Mouse (Mus musculus) T-helper 2 cell (primary cell): ENCODE measurements around the gene Shisa9.
"Not testable (repeated sequence)": the region's sequence is repeated elsewhere in the genome, so short reads cannot be mapped to it uniquely, and the experiment has no call there.

Experiments
- in situ Hi-C: fragments of 300-600 bp; cut with MboI, MseI; formaldehyde crosslinking; loops from one replicate; pipeline ENCODE4 v1.15.1; 2025; ENCODE audit warnings: high pct_unique_total_duplicates

Shisa9 gene

DNA sequence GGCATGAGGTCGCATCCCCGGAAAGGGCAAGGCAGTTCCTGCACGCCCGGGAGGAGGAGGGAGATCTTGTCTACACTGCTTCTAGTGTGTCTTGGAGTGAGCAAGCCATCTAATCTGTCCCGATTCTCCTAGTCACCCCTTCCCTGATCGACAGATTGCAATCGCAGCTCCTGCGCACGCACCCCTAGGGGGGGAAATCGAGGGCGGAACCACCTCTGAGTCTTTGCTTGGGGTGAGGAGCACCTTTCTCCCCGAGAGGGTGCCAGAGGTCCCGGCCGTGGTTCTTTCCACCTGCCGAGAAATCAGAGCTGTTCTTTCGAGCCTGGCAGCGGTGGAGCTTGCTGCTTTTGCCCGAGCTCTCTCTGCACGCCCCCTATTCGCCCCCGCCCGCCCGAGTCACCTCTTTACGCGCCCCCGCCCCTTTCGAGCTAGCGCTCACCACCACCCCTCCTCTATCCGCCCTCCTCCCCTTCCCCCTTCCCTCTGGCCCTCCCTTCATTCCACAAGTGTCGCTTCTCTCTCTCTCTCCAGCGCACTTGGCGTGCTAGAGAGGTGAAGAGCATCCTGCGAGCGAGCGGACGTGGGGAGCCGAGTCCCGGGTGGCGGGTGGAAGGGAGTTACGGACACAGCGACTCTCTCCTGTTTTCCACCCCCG lies at the start of gene Shisa9:
Gene Shisa9 (plus strand): TSS at position 498 of the 655 bp plus-strand sequence.
- in situ Hi-C loops: no loop called here

GRCm38 (mm10) chr16:11940477-11940876 lies 43.4 kb upstream of the Shisa9 start:
- in situ Hi-C loops: no loop called here

- in situ Hi-C loops: no loop called here
Observed at GRCm38 (mm10) chr16:11960691-11961090, 23.2 kb upstream of the Shisa9 start.

DNA sequence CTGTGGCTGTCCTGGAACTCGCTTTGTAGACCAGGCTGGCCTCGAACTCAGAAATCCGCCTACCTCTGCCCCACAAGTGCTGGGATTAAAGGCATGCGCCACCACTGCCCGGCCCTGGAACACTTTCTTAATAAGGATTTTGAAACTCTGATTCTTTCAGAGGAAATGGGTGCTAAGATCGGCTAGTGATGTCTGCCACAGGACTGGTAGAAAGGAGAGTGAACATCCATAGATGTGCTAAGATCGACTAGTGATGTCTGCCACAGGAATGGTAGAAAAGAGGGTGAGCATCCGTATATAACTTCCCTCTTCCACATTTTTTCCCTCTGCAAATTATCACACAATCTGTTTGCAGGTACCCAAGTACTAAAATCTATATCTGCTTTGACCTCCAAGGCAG lies 17.9 kb upstream of the Shisa9 start:
- in situ Hi-C loops: no loop called here

GRCm38 (mm10) chr16:11966810-11967209 lies 17.1 kb upstream of the Shisa9 start:
- in situ Hi-C loops: not testable (repeated sequence)

DNA sequence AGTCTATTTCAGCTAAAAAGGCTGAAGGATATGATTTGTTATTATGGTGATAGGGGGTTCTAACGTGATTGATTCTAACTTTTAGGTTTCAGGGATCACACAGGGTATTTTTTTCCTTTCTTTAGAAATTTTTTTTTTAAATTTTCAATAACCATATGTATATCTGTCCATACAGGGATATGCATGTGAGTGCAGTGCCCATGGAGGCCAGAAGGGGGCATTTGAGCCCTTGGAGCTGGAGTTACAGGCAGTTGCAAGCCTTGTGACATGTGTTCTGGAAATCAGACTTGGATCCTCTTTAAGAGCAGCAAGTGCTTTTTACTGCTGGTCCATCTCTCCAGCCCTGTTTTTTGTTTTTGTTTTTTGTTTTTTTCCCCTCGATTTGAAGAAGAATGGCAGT lies 16.3 kb upstream of the Shisa9 start:
- in situ Hi-C loops: no loop called here

DNA sequence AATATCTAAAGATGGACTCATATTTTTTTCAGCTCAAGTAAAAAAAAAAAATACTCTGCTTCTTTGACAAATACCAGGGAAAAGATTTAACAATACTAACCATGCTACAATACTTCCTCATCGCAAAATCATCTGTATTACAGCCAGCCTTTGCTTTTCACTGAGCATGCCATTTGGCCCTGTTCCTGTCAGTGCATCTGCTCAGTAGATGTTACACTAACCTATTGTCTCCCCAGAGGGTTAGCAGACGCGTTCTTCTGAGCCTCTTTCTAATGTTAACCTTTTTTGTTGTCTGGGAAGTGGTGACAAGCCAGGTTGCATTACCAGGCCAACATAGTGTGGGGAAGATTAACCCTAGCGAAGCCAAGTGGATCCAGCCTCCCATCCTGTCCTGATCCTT lies 10.2 kb upstream of the Shisa9 start:
- in situ Hi-C loops: no loop called here

DNA sequence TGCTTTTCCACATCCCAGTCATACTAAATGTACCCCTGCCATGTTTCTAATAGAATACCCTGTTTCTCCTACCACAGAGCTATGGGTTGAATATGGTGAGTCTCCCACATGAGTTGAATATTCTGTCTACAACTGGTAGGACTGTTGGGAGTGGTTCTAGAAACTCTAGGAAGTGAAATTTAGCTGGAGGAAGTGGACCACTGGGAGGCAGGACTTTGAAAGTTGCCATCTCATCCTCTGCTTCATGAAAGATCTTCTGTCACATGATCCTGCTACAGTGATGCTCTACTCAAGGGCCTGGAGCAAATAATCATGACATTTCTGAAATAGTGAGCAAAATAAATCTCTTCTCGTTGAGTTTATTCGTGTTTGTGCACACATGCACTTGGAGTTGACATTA lies 7.2 kb upstream of the Shisa9 start:
- in situ Hi-C loops: no loop called here

DNA sequence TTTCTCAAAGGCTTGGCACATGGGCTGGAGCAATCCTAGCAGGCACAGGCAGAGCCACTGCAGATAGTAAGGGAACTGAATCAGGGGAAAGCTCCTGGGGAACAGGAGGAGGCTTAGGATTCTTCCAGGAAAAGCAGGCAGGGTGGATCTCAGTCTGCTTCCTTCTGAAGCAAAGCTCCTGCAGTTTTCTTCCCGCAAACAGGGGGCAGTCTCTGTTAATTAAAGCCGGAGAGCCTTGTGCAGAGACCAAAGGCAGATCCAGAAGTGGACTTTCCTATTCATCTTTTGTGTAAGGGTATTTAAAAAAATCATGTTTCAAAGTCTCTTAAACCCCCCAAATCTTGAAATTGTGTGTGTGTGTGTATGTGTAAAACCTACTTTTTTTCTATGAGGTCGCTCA lies 3.1 kb upstream of the Shisa9 start:
- in situ Hi-C loops: no loop called here

GRCm38 (mm10) chr16:11983106-11983615 lies 752 bp upstream of the Shisa9 start:
- in situ Hi-C loops: no loop called here

DNA sequence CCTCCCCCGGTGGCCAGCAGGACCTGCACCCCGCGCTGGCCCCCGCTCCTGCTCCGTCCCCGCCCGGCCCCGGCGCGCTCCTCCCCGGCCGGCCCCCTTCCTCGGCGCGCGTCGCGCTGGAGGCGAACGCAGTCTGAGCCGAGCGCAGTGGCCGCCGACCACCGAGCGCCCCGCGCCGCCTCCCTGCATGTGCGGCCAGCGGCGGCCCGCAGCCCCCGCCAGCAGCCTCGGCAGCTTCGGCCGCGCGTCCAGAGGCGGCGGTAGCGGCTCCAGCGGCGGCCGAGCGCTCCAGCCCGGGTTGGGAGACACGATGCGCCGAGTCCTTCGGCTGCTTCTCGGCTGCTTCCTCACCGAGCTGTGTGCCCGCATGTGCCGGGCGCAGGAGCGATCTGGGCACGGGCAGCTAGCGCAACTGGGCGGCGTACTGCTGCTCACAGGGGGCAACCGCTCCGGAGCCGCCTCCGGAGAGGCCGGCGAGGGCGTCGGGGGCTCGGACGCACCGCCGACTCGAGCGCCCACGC lies 418 bp downstream of the Shisa9 start:
- in situ Hi-C loops: no loop called here

DNA sequence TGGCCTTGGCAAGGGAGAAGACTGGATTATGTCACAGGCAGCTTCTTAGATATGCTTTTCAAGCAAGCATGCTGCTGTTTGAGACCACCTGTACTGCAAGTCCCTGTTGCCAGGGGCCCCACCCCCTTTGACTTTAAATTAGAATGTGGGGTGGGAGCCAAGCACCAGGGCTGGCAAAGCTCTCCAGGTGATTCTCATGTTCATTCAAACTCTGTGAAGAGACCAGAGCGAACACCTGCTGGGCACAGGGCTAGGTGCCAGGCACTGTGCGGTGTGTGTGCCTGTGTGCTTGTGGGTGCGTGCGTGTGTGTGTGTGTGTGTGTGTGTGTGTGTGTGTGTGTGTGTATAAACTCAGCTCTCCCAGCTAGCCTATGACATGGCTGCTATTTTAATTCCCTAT lies 3.1 kb downstream of the Shisa9 start:
- in situ Hi-C loops: no loop called here

DNA sequence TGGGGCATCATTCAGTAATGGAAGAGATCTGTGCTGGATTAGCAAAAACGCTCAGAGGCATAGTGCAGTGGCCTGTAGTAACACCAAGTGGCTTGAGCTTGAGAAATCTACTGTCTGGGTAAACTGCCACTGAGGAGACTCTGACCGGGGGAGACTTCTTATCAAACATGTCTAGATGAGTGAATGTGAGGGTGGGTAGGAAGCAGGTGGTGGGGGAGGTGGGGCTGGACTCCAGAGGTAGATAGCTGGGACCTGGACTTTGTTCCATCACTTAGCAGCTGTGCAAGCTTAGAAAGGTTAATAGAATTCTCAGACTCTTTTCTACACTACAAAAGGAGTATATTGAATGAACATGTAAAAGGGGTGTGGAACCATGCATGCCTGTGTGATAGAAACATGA lies 21.3 kb downstream of the Shisa9 start:
- in situ Hi-C loops: loop anchor here (10.0 kb wide), 1 partner anchor 1310 kb away; no protein-coding TSS in a partner anchor

- in situ Hi-C loops: no loop called here
Observed at GRCm38 (mm10) chr16:12010136-12010535, 26.2 kb downstream of the Shisa9 start.

GRCm38 (mm10) chr16:12012747-12013146 lies 28.8 kb downstream of the Shisa9 start:
- in situ Hi-C loops: no loop called here

DNA sequence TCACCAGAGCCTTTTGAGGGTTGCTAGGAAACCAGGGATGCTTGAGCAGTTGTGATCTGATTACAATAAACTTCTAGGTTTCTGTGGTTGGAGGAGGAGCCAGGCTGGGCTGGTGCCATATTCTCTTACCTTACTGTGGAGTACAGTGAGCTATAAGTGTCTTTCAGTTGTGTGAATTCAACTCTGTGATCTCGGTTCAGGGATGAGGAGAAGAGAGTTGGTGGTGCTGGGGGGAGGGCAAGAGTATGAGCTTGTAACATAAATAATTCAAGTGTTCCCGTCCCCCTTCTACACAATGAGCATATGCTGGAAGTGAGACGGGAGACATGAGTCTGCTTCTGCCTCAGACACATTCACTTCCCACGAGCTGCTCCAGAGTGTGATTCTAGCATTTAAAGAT lies 30.6 kb downstream of the Shisa9 start:
- in situ Hi-C loops: no loop called here

- in situ Hi-C loops: no loop called here
Observed at GRCm38 (mm10) chr16:12017921-12018618, 34.2 kb downstream of the Shisa9 start.

- in situ Hi-C loops: loop anchor here (10.0 kb wide), 1 partner anchor 1385 kb away; no protein-coding TSS in a partner anchor
Observed at GRCm38 (mm10) chr16:12020103-12020755, 36.3 kb downstream of the Shisa9 start.

GRCm38 (mm10) chr16:12032441-12032840 lies 48.5 kb downstream of the Shisa9 start:
- in situ Hi-C loops: no loop called here

DNA sequence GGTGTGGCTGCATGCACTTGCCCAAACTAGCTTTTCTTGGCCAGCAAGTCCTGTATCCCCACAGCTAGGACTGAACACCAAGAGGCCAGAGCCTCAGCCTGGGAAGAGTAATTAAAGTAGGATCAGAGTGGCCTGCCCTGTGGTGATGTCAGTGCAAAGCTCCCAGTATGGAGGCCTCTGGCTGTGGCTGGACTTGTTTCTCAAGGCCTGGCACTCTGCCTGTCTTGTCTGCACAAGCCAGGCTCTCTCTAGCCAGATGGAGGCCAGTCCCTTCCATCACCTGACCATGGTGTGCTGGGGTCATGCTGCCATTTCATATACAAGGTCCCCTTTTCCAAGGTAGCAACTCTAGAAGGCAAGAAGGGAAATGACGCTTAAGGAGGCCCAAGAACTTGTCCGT lies 51.0 kb downstream of the Shisa9 start:
- in situ Hi-C loops: no loop called here

- in situ Hi-C loops: no loop called here
Observed at GRCm38 (mm10) chr16:12035626-12036025, 51.7 kb downstream of the Shisa9 start.

GRCm38 (mm10) chr16:12040935-12041334 lies 57.0 kb downstream of the Shisa9 start:
- in situ Hi-C loops: no loop called here
